Mouse (Mus musculus) macrophage (primary cell): ENCODE measurements around the gene Colgalt2. TPM values are rescaled to one million over a fixed set of nuclear protein-coding genes. Genes with fewer than 3 reads are reported as not detected.

Experiments used
- H3K27ac ChIP-seq: fragments of 350-480 bp; formaldehyde crosslinking; 2 replicates; pipeline ENCODE4 v1.9.0; 2021
- H3K36me3 ChIP-seq: fragments of 350-480 bp; formaldehyde crosslinking; 2 replicates; pipeline ENCODE4 v1.9.0; 2021; ENCODE audit errors: inconsistent target
- H3K4me3 ChIP-seq: fragments of 350-480 bp; formaldehyde crosslinking; 2 replicates; pipeline ENCODE4 v1.9.0; 2021; ENCODE audit errors: inconsistent target
- H3K79me2 ChIP-seq: fragments of 350-480 bp; formaldehyde crosslinking; 2 replicates; pipeline ENCODE4 v1.9.0; 2021; ENCODE audit errors: inconsistent target
- WGBS: methylation state at CpG from one replicate; pipeline ENCODE4 v1.1.7; 2026; ENCODE audit warnings: inconsistent platforms; ENCODE audit not compliant: missing documents; 5-methylcytosine and 5-hydroxymethylcytosine counted together
- polyA plus RNA-seq: library from polyadenylated mRNA; stranded (reverse); fragments of 250-400 nt; gene quantifications from 3 replicates; pipeline ENCODE4 v1.2.4, GENCODE M21; 2018; ENCODE audit warnings: inconsistent platforms

Gene Colgalt2
- polyA plus RNA-seq, 1 experiment from 2014 or later, result not detected

- no peak overlapping the region for H3K4me3 ChIP-seq
- H3K79me2 ChIP-seq, result no peaks in the 10 kb centered on the region
- H3K27ac ChIP-seq, result no peak overlapping the region
- WGBS, result 86% methylated on average over 10 of the region's 10 CpGs
- H3K36me3 ChIP-seq, result no peaks in the 10 kb centered on the region
These were observed 40.2 kb downstream of the Colgalt2 start for GRCm38 (mm10) chr1:152439874-152440273.

DNA sequence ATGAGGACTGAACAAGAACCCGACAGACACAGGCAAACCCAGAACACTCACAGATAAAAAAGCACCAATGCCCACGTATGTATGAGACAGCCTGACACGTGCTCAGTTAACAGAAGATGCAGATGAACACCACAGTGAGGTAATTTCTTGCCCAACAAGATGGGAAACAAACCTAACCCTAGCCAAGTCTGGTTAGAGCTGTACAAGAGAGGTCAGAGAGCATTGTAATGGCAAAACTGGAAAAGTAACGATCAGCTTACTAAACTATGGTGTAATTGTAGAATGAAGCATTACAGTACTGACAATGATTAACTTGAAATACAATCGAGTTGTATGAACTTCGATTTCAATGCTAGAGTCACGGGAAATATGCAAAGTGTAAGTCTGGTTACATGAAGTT lies 45.0 kb downstream of the Colgalt2 start:
- 90% methylated on average over 7 of the region's 7 CpGs for WGBS
- Histone ChIP-seq H3K79me2 (no peaks in the 10 kb centered on the region), H3K36me3 (no peaks in the 10 kb centered on the region), H3K27ac (no peak overlapping the region), H3K4me3 (no peak overlapping the region)

DNA sequence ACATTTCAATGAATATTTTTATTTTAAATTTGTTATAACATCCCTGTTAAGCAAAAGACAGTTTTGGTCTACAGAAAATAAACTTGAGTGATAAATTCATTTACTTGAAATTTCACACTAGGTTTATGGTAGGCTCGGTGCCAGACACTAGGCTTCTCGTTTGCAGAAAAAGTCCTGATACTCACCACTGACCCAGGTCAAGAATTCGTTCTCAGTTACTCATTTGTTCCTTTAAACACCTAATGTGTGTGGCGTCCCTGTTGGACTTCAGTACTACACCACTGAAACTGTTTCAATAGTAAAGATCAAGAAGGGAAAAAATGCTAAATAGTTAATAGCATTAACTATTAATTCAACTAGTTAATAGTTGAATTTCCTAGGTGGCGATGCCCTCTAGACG lies 46.3 kb downstream of the Colgalt2 start:
- no peaks in the 10 kb centered on the region for H3K79me2 ChIP-seq
- no peaks in the 10 kb centered on the region for H3K36me3 ChIP-seq
- no peak overlapping the region for H3K27ac ChIP-seq
- 94% methylated on average over 6 of the region's 6 CpGs for WGBS
- H3K4me3 ChIP-seq, result no peak overlapping the region

GRCm38 (mm10) chr1:152454536-152454935 lies 54.9 kb downstream of the Colgalt2 start:
- WGBS, result 88% methylated on average over 5 of the region's 5 CpGs
- Histone ChIP-seq H3K36me3 (no peaks in the 10 kb centered on the region), H3K4me3 (no peak overlapping the region), H3K79me2 (no peaks in the 10 kb centered on the region), H3K27ac (no peak overlapping the region)

GRCm38 (mm10) chr1:152455275-152456243 lies 55.9 kb downstream of the Colgalt2 start:
- WGBS, result 95% methylated on average over 10 of the region's 10 CpGs

DNA sequence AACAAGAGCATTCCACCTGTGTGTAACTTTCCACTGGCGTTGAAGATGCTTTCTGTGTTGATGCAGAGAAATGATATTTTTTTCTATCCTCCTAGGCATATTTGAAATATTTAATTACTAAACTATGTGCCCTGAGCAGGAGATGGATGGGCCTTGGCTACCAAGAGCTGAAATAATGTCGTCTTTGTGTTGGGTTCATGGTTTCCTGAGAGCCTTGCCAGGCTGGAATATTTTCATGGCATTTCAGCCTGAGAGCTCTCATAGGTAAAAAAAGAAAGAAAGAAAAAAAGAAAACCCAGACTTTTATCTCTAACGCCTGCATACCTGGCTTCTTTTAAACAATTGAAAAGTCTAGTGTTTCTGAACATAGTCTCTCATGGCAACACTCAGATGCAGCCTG lies 56.6 kb downstream of the Colgalt2 start:
- 87% methylated on average over 3 of the region's 3 CpGs for WGBS
- no peak overlapping the region for H3K4me3 ChIP-seq

More at GRCm38 (mm10) chr1:152455275-152456243, 55.9 kb downstream of the Colgalt2 start:
- Histone ChIP-seq H3K36me3 (no peaks in the 10 kb centered on the region), H3K27ac (no peak overlapping the region), H3K79me2 (no peaks in the 10 kb centered on the region), H3K4me3 (no peak overlapping the region)

DNA sequence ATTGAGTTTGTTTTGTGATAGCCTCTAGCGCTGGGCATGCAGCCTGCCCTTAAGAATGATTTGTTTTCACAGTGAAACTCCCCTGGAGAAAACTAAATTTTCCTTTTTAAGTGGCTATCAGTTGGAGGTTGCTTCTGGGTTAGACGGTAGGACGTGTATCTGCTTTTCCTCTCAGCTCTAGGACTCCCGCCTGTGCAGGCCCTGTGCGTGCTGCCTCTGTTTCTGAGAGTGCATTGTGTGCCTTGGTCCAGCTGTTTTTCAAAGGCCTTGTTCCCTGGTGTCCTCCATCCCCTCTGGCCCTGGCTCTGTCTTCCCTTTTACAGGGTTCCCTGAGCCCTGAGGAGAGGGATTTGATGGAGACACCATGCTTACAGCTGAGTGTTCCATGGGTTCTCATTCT lies 58.0 kb downstream of the Colgalt2 start:
- H3K79me2 ChIP-seq, result no peaks in the 10 kb centered on the region
- H3K4me3 ChIP-seq, result no peak overlapping the region
- no peaks in the 10 kb centered on the region for H3K36me3 ChIP-seq
- WGBS, result 93% methylated on average over 4 of the region's 5 CpGs
- no peak overlapping the region for H3K27ac ChIP-seq

More for the DNA sequence above, 56.6 kb downstream of the Colgalt2 start:
- Histone ChIP-seq H3K79me2 (no peaks in the 10 kb centered on the region), H3K36me3 (no peaks in the 10 kb centered on the region), H3K27ac (no peak overlapping the region)

DNA sequence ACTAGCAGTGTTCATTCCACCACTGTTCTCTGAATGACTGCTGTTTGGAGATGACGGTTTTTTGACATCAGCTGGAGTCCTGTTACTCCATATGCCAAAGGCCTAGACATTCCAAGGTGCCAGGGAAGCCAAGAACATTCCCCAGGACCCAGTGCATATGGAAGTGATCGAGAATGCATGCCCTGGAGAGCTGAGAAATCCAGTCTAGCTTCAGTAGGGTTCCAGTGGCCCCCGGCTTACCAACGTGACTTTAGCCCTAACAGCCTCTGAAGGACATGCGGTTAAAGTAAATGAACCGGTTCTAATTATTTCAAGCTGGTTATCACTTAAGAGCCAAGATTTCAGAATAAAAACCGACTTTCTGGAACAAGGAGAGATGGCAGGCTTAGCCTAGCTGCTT lies 59.4 kb downstream of the Colgalt2 start:
- Histone ChIP-seq H3K27ac (no peak overlapping the region), H3K79me2 (no peaks in the 10 kb centered on the region), H3K36me3 (no peaks in the 10 kb centered on the region), H3K4me3 (no peak overlapping the region)
- WGBS, result 88% methylated on average over 7 of the region's 7 CpGs

- Histone ChIP-seq H3K79me2 (no peaks in the 10 kb centered on the region), H3K27ac (no peak overlapping the region), H3K36me3 (no peaks in the 10 kb centered on the region), H3K4me3 (no peak overlapping the region)
- 84% methylated on average over 3 of the region's 3 CpGs for WGBS
These were observed 61.3 kb downstream of the Colgalt2 start for GRCm38 (mm10) chr1:152460931-152461330.

DNA sequence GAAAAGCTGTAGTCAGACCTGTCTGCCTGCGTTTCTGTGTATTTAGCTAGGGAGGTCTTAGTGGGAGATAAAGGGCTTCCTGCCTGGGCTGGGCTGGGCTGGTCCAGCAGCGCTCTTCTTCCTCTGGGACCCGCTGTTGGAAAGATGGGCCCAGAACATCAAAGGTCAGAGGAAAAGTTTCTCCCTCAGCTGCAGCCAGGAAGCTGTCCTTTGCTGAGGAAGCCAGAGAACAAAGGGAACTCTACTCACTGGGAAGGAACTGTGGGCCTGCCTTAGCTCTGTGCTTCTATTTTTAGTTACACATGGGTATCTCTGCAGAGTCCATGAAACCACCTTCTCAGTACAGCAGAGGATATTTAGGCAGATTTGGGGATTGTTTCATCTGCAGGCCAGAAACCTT lies 62.2 kb downstream of the Colgalt2 start:
- Histone ChIP-seq H3K36me3 (no peaks in the 10 kb centered on the region), H3K79me2 (no peaks in the 10 kb centered on the region), H3K4me3 (no peak overlapping the region), H3K27ac (no peak overlapping the region)
- 81% methylated on average over 3 of the region's 3 CpGs for WGBS

DNA sequence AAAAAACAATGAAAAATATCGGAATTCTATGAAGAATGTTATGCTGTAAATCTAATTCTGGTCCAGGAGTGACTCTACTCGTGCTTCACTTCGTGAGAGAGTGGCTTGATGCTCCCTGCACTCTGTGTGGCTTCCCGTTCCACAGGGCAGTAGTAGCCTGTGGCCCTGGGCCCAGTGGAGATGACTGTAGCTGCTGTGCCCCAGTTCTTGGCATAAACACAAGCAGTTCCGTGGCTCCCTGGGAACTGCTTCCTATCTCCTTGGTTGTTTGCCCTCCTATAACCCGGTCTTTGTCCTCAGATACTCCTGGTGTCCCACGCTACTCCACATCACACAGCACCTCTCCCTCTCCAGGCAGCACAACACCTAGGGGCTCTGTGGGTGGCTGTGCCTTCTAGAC lies 62.7 kb downstream of the Colgalt2 start:
- Histone ChIP-seq H3K4me3 (no peak overlapping the region), H3K36me3 (no peaks in the 10 kb centered on the region), H3K79me2 (no peaks in the 10 kb centered on the region), H3K27ac (no peak overlapping the region)
- WGBS, result 94% methylated on average over 7 of the region's 7 CpGs

GRCm38 (mm10) chr1:152466280-152466679 lies 66.7 kb downstream of the Colgalt2 start:
- Histone ChIP-seq H3K4me3 (no peak overlapping the region), H3K79me2 (no peaks in the 10 kb centered on the region), H3K36me3 (no peaks in the 10 kb centered on the region), H3K27ac (no peak overlapping the region)
- 61% methylated on average over 3 of the region's 3 CpGs for WGBS

DNA sequence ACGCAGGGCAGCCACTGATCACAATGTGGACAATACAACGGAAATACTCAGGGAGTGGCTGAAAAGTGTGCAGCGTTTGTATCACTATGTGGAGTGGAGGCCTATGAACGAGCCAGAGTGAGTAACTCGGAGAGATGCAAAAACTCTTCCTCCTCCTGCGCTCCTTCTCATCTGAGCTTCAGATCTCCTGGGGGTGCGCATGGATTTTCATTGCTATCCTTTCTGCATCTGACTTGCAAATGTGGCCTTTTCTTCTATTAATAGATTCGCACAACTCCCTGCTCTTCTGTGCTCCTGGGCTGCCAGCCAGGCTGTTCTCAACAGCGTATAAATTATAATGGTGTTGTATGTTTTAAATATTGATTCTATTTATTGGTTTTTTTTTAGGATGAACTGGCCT lies 68.8 kb downstream of the Colgalt2 start:
- 89% methylated on average over 9 of the region's 9 CpGs for WGBS
- H3K36me3 ChIP-seq, result no peaks in the 10 kb centered on the region
- H3K79me2 ChIP-seq, result no peaks in the 10 kb centered on the region
- H3K27ac ChIP-seq, result no peak overlapping the region
- H3K4me3 ChIP-seq, result no peak overlapping the region

GRCm38 (mm10) chr1:152476126-152476525 lies 76.5 kb downstream of the Colgalt2 start:
- WGBS, result 89% methylated on average over 4 of the region's 4 CpGs

DNA sequence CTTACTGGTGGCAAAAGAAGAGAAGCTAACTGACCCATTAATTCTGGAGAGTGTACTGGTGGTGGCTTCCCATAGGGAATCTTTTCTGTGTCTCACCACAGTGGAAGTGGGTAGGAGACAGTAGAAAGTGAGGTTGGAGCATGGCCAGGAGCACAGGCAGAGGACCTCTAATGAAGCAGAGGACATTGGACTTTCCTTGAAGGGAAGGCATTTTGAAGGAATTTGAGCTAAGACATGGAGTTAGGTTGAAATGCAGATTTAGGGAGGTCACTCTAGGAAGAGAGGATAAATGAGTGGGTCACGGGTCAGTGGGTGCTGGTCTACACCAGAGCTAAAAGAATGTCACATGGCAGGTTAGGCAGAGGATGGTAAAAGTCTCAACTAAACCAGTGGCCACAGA lies 91.2 kb downstream of the Colgalt2 start:
- no peaks in the 10 kb centered on the region for H3K36me3 ChIP-seq
- WGBS, result 100% methylated on average over 1 of the region's 1 CpGs
- no peak overlapping the region for H3K4me3 ChIP-seq
- H3K79me2 ChIP-seq, result no peaks in the 10 kb centered on the region
- H3K27ac ChIP-seq, result no peak overlapping the region

More at GRCm38 (mm10) chr1:152476126-152476525, 76.5 kb downstream of the Colgalt2 start:
- Histone ChIP-seq H3K27ac (no peak overlapping the region), H3K36me3 (no peaks in the 10 kb centered on the region), H3K4me3 (no peak overlapping the region), H3K79me2 (no peaks in the 10 kb centered on the region)
